ENCODE assay signal across 8 mouse cellular contexts in the genomic region with DNA sequence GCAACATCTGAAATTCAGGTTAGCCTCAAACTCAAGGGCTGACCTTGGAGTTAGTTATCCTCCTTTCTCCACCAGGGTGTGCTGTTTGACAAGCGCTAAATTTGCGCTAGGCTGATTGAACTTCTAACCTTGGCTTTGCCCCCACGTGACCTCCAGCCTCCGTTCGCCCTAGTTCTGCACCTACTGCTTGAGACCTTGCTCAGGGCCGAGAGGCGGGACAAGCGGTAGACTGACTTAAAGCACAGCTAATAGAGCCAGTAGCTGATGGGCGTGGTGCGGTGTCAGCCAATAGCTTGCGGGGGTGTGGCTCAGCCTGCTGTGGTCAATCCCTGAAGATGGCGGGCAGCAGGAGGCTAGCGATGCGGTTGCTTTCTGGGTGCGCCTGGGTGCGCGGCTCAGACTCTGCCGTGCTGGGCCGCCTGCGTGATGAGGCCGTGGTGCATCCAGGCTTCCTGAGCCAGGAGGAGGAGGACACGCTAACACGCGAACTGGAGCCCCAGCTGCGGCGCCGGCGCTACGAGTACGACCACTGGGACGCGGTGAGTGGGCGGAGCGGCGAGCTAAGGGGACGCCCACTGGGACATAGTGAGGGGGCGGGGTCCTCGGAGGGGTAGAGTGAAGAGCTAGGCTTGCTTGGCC. TPM values are rescaled to one million over a fixed set of nuclear protein-coding genes. Genes with fewer than 3 reads are reported as not detected.
DNase-seq lines count a peak whose midpoint lies in the region; ATAC-seq lines count a peak whose summit lies in the region.

A gene (plus strand): TSS at position 311 of the 639 bp plus-strand sequence.

- H3K9ac ChIP-seq in hindbrain, embryonic 15.5 days = peak within 1 kb of the TSS; percentile 67

- H3K9me3 ChIP-seq in hindbrain, embryonic 15.5 days = no peaks in the 10 kb centered on the region

- no peaks in the 10 kb centered on the region for H3K27me3 ChIP-seq in hindbrain, embryonic 15.5 days

- peak; percentile 97 for ATAC-seq in hindbrain, embryonic 15.5 days (ENCODE audit: low FRiP score, low read depth)

- peak within 1 kb of the TSS; percentile 78 for H3K4me2 ChIP-seq in hindbrain, embryonic 15.5 days

- DNase-seq in T-cell, adult 2 months (ENCODE audit: low spot score) = peak; percentile 98
- DNase-seq in cerebellum, postnatal 36 days = peak; percentile 92 to 93
- peak; percentile 93 to 96 for DNase-seq in frontal cortex, postnatal 36 days (ENCODE audit: low spot score in 2 of 2)
- DNase-seq in left cerebral cortex, adult 11 months (ENCODE audit: low spot score) = peak; percentile 94
- DNase-seq in lung, postnatal 4 days = peak; percentile 96 to 98
- peak; percentile 95 for DNase-seq in retina, postnatal 7 days (ENCODE audit: low read depth, low spot score)
- peak; percentile 78 for DNase-seq in urinary bladder, adult 2 months (ENCODE audit: low spot score)

- WGBS in hindbrain, embryonic 15.5 days = under 1% methylated on average over 38 of the region's 38 CpGs

- peak within 1 kb of the TSS; percentile 90 for H3K4me3 ChIP-seq in hindbrain, embryonic 15.5 days

- peaks cover 45% of the 10 kb centered on the region for H3K36me3 ChIP-seq in hindbrain, embryonic 15.5 days

- H3K4me1 ChIP-seq in hindbrain, embryonic 15.5 days (replicated peaks) = peaks cover 21% of the 10 kb centered on the region

- H3K27ac ChIP-seq in hindbrain, embryonic 15.5 days (replicated peaks) = peak within 1 kb of the TSS; percentile 85

RNA-seq across cellular contexts. Expression of the gene that starts here (rescaled TPM):
- polyA plus RNA-seq in hindbrain, embryonic 15.5 days (2015; fragmentation: Nextera tagmentation; extraction: Ambion mirVana) = 54.7 and 55.8 TPM in 2 replicates
- 18.1 and 20.6 TPM in 2 replicates for polyA plus RNA-seq in urinary bladder, adult 2 months (2012; rRNA removed)

Comparison
In these comparisons a context has a peak if more than half of its experiments do, and no peak if none do; other contexts are left out.
1. Peak in every context shown above with its lines: DNase-seq, ATAC-seq, H3K4me3 ChIP-seq and H3K27ac ChIP-seq.